Mouse (Mus musculus) frontal cortex, postnatal 25 days (tissue): ENCODE data around the gene Abhd15.
"Not testable (repeated sequence)": the region's sequence is repeated elsewhere in the genome, so short reads cannot be mapped to it uniquely, and the experiment has no call there.

Source experiments
- DNase-seq, 2 experiments: peaks; one replicate each; pipeline ENCODE4 v3.0.0; 2022; ENCODE audit warnings: low spot score in 2 of 2

Abhd15 gene

DNA sequence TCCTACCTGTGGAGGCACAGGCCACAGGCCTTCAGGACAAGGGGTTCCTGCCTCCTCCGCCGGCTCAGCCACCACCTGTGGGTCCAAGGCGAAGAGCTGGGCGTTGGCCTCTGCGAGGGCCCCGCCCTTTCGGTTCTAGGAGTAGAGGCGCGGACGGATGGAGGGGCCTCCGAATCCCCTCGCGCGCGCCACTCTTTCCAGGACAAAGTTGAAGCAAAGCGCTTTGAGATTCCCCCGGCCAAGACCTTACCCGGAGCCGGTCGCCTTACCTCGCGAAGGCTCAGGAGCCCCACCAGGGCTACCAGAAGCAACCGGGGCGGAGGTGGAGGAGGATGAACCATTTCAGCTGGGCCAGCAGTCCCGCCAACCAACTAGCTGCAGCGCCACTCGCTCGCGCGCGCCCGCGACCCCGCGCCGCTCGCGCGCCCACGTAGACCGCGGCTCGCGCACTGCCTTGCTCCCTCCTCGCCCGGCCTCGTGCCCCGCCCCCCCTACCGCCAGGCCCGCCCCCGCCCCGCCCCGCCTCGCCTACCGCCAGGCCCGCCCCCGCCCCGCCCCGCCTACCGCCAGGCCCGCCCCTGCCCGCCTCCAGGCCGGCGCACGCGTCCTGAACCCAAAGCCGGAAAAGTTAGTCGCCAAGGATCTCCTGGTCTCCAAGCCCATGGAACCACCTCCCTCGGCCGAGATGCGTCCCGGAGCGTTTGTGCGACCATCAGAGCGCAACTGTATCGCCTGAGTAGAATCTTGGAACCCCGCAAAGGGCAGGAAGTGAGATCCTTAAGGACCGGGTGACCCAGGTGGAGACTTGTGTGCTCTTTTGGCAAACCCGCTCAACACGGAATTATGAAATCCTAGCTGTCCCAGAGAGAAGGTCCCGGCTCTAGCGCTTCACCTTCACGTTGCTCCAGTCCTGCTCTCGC lies 1.8 kb upstream of the Abhd15 start:
- no peak for DNase-seq

DNA sequence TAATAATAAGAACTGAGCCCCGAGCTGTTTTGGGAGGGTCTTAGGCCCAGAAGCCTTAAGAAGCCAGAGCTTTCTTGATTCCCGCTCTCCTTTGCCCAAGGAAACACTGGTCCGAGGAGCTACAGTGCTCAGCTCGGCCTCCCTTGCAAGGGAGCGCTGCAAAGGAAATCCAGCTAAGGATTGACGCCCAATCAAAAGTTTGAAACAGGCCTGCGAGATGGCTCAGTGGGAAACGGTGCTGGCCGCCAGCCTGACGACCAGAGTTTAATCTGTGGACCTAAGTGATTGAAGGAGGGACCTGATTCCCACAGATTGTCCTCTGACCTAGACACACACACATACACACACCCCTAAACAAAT lies 1.1 kb upstream of the Abhd15 start:
- DNase-seq = no peak

DNA sequence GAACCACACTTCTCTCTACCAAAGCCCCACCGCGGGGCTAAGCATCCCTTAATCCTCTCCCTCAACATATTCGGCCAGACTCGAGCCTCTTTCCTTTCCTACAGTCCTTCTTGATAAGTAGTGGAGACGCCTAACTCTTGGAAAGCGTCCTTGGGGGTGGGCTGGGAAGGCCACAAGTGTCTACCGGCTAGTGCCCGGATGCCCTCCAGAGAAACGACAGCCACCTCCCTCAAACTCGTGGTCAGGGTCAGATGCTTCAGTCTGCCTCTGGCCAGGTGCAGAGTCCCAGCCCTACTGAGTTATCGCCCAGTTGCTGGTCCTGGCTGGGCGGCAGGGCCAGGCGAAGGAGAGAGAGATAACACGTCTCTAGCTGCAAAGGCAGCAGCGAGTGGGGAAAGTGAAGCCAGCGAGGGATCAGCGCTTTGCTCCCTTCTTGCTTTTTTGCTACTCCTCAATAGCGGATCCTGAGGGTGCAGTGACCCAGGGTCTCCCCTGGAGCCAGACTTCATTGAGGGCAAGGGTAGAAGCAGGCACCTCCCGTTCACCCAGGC lies 565 bp upstream of the Abhd15 start:
- no peak for DNase-seq

DNA sequence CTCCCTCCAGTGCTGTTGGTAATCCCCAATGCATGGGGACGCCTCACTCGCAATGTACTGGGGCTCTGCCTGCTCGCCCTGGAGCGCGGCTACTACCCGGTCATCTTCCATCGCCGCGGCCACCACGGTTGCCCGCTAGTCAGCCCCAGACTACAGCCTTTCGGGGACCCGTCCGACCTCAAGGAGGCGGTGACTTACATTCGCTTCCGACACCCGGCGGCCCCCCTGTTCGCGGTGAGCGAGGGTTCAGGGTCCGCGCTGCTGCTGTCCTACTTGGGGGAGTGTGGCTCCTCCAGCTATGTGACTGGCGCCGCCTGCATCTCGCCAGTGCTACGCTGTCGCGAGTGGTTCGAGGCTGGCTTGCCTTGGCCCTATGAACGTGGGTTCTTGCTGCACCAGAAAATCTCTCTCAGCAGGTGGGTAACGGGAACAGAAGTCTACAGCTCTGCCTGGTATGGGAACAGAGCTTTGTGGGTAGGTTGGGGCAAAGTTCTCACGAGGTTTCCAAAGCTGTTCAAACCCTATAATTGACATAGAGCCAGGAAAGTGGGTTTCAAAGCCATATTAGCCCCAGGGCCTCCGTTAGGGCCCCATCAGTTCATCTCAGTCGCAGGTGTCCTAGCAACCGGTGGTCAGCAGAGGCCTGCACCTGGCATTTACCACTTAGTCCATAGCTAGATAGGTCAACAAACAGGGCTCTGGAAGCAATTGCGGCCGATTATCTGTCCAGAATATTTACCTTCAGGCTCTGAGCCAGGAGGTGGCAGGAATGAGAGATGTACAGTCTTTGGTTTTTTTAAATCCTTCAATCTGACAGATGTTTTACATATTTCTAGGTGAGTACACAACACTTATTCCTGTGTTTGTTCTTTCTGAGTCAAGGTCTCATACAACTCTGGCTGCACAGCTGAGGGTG lies 974 bp downstream of the Abhd15 start, which contains the start of gene Trp53i13:
Gene Trp53i13, minus strand, starts transcription at position 344 of the 916 bp plus-strand sequence.
- DNase-seq = no peak

DNA sequence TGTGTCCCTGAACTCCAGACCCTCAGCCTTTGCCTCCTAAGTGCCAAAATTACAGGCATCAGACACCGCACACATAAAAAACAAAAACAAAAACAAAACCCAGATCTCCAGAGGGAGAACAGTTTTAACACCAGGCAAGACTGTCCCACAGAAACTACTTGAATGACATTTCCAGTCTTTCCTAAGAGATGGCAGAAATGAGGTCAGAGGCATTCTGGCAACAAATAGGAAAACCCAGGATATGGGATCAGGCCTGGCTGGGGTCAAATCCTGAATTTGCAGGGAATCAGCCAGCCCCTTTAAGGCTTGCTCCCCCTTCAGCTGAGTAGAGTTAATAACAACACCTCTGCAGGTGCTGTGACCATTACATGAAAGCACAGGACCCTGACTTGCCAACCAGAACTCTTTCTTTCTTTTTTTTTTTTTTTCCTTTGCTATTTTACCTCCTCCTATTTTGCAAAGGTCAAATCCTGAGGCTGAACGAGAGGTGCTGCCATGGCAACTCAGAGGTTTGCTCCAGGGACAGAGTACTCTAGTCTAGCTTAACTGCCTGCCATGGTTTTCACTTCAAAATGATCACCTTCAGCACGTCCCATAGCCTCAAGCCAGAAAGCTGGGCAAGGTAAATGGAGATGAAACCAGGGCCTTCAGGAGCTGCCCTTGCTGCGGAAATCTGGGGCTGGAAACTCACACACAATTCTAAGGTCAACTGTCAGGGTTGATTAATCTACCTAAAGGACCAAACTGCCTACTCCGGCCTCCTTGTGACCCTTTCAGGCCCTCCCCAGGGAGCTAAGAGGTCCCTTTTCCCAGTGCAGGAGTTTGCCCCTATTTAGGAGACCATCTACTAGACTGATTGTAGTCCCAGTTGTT lies 1.9 kb downstream of the Abhd15 start:
- DNase-seq = no peak

DNA sequence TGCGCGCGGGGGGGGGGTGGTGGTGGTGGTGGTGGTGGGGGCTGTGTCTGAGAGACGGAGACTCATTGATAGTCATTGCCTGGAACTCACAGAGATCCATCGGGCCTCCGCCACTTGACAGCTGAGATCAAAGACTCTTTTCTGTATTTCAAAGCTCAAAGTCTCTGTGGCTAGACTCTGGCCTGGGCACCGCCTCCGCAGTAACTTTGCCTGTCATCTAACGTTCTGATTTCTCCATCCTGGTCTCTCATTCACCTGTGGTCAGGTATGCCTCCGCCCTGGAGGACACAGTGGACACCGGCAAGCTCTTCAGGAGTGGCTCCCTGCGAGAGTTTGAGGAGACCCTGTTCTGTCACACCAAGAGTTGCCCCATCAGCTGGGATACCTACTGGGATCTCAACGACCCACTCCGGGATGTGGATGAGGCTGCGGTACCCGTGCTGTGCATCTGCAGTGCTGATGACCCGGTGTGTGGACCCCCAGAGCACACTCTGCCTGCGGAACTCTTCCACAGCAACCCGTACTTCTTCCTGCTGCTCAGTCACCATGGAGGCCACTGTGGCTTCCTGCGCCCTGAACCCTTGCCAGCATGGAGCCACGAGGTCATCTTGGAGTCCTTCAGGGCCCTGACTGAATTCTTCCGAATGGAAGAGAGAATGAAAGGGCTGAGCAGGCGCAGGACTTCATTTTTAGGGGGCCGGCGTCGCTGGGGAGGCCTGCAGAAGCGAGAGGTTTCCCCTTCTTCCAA lies 3.3 kb downstream of the Abhd15 start:
- DNase-seq = no peak

DNA sequence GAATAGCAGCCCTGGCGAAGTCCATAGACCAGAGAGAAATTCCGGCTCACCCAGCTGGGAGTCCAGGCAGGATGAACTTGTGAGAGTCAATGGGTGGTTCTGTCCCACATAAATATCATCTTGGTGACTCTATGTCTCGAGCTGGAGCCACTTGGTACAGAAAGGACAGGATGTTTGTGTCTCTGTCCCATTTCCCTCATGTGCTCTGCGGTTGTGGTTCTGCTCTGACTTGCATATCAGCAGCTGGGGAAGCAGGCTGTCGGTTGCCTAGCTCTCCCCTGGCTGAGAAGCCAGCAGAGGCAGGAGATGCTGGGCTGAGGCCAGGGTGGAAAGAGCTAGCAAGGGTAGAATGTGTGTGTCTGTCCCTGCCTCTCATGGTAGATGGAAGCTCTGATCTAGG lies 4.1 kb downstream of the Abhd15 start, which contains the start of gene Gm10392:
Gene Gm10392, minus strand, starts transcription at position 156 of the 400 bp plus-strand sequence.
- DNase-seq = no peak

DNA sequence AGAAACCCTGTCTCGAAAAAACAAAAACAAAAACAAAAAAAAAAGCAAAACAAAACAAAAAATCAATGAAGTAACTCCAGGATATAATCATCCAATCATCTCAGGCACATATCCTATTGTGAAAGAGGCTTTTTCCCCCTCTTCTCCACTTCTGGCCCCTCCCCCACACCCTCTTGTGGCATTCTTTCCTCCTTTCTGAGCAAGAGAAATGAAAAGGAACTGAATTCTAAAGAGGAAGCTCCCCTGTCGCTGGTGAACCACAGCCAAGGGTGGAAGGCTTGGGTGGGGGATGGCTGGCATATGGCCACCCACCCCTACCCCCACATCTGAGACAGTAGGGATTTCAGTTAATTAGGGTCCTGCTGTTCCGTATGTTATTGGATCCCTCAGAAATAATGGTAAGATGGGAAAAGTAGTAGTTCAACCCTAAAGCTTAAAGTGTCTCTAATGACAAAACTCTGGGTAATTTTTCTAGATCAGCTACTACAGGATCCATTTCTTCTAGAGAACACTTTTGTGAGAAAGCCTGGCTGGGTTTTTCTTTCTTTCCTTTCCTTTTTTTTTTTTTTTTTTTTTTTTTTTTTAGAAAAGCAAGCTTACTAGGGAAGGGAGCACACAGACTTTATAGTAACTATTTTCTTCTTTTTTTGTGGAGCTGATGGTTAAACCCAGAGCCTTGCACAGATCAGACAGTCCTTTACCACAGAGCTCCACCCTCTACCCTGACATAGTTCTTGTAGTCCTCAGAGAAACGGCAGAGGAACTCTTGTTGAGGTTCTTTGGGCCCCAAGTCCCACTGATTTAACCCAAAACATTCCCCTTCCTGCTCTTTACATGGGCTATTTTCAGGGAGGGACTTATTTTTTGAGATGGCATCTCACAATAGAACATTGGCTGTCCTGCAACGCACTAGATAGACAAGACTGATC lies 5.9 kb downstream of the Abhd15 start:
- DNase-seq = no peak

DNA sequence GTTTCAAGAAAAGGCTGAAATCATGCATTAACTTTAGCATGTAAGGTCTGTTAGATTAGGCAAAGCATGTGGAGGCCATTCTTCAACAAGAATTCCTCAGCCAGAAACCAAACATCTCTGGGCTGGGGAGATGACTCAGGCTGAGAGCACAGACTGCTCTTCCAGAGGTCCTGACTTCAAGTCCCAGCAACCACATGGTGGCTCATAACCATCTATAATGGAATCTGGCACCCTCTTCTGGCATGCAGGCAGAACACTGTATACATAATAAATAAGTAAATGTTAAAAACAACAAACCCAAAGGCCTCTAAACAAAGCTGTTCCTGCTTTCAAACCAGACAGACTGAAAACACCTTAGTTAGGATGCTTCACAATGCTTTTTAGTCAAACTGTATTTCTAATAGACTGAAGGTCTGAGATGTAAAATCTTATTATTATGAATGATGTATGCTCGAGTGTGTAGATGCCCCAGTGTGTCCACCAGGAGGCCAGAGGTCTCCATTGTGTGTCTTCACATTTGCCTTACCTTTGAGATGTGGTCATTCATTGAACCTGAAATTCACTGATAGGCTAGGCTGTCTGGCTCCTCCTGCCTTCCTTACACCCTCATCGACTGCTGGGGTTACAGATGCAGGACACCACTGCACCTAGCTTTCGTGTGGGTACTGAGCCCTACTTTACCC lies 11.0 kb downstream of the Abhd15 start:
- no peak for DNase-seq

DNA sequence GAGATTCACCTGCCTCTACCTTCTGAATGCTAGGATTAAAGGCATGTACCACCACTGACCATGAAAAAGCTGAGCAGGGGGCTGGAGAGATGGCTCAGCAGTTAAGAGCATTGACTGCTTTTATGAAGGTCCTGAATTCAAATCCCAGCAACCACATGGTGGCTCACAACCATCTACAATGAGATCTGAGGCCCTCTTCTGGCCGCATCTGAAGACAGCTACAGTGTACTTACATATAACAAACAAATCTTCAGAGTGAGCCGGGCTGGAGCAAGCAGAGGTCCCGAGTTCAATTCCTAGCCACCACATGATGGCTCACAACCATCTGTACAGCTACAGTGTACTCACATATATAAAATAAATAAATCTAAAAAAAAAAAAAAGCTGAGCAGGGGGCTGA lies 13.5 kb downstream of the Abhd15 start:
- DNase-seq = not testable (repeated sequence)

DNA sequence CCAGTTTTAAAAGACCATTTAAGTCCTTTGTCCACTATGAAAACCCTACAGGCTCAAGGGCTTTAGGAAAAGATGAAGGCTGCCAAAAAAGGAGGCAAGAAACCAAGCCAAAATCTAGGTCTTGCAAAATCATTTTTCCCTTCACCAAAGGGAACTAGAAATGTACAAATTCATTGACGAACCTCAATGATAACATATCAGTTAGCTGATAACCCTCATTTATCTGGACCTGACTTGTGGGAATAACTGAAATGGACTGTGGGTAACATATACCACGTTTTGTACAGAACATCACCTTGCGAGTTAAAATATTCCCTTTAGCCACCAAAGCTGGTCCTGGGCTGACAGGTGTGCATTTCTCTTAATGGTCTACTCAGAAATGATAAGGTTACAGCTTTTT lies 14.7 kb downstream of the Abhd15 start:
- no peak for DNase-seq

DNA sequence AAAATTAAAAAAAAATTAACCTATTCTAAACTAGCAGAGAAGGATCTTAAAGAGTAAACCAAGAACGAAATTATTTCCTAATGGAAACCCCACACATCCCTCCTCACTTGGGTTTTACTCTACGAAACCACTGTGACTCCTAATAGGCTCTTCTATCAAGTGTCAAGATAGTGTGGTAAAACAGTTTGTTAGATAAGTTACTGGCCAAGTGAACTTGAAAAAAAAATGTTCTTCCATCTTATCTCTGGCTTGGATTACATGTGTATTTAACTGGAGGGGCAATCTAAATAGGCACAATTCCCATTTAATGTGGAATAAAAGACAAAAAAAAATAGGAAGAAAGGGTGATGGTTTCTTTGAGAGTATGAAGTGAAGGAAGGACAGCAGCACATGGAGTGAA lies 15.9 kb downstream of the Abhd15 start:
- no peak for DNase-seq

DNA sequence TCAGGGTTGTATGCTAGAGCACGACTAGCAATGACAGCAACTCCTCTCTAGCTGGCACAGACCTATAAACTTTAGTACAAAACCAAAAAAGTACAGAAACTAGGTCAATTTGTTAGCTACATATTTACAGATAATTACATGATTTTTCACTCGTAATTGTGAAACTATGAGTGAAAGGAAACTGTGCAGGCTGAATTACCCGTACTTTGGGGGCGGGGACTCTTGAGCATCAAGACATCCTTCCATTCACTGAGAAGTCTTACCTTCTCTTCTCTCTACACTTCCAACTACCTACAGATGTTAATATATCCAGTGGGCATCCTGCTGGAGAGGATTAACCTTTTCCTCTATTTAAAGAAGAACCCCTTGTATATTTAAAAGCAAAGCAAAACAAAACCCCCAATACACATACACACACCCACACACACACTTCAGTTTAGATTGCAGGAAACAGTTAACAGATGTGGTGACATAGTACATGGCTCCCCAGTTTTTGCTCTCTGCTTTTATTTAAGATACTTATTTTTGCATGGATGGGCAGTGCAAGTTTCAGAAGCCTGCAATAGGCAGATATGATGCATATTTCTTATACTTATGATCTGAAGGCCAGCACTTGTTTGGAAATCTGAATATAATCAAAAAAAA lies 17.4 kb downstream of the Abhd15 start:
- no peak for DNase-seq

DNA sequence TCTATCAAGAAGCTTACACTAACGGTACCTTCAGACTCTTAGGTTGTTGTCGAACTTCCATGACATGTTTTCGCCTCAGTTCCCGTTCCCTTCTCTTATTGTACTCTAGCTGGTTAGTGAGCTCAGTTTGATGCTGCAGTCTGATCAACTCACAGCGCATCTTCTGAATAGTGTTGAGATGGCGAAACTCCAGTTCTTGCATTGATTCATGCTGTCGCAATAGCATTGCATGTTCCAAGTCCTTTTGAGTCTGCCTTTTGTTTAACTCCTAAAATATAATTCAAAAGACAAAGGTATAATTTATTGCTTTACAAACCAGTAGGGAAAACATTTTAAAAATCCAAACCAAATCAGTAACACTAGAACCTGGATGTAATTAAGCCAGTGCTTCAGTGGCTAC lies 30.3 kb downstream of the Abhd15 start:
- no peak for DNase-seq

DNA sequence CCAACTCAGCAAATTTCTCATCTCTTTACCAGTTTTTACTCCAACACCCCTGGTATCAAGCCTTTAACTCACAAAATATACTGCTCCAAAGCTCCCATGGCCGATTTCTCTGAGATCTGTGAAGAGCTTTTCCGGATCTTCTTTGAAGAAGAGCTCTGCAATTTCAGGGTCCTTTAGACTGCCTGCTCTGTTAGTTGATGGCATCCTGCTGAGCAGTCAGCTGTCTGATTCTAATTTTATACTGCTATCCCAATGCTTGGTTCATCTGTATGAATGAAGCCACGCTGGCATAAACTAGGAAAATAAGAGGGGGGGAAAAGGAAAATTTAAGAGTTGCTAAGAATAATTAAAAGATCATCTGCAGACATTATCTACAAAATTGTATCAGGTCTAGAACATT lies 70.3 kb downstream of the Abhd15 start:
- no peak for DNase-seq
